ENCODE assay signal across 8 mouse cellular contexts in the genomic region with DNA sequence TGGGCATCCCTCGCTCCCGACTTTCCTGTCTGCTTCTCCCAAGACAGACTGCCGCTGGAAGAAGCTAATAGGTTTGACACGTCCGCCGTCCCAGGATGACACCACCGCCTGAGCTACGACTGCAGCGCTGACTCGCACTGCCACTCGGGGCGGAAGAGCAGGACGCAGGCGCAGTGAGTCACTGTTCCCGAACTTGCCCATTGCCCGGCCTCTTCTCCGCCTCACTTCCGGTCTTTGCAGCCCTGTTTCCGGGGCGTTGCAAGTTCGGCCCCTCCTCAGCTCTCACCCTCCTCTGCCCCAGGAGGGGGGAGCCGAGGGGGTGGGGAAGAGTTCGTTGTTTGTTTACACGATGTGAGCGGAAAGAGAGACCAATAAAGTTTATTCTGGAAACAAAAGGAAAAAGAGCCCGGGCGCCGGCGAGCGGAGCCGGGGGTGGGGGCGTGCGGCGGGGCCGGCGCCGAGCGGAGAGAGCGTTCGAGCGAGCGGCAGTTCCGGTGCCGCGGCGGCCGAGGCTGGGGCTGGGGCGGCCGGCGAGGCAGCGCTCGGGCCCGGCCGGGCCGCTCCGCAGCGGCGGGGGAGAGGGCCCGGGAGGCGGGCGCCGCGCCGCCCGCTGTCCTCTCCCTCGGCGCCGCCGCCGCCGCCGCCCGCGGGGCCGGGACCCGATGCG. TPM values are rescaled to one million over a fixed set of nuclear protein-coding genes. Genes with fewer than 3 reads are reported as not detected.
DNase-seq lines count a peak whose midpoint lies in the region; ATAC-seq and TF ChIP-seq lines count a peak whose summit lies in the region.

No protein-coding gene starts in this region.

- peak; percentile 98 for ATAC-seq in cerebellum, adult (ENCODE audit: insufficient number of reproducible peaks, low FRiP score, low TSS enrichment)
- ATAC-seq in forebrain, embryonic 13.5 days, result peak; percentile 99
- peak; percentile 96 for ATAC-seq in liver, postnatal 0 days
- peak; percentile 98 for ATAC-seq in neural tube, embryonic 14.5 days (ENCODE audit: low read depth)

- under 1% methylated on average over 37 of the region's 77 CpGs for WGBS in forebrain, embryonic 13.5 days
- 7% methylated on average over 69 of the region's 77 CpGs for WGBS in large intestine, adult 2 months
- WGBS in liver, postnatal 0 days (ENCODE audit: insufficient replicate concordance), result under 1% methylated on average over 48 of the region's 77 CpGs
- under 1% methylated on average over 46 of the region's 77 CpGs for WGBS in neural tube, embryonic 14.5 days

- H3K9me3 ChIP-seq in ES-Bruce4 (replicated peaks; ENCODE audit: control insufficient read depth, insufficient read depth, low read length, poor library complexity, severe bottlenecking), result no peaks in the 10 kb centered on the region
- H3K9me3 ChIP-seq in forebrain, embryonic 13.5 days (replicated peaks), result no peaks in the 10 kb centered on the region
- H3K9me3 ChIP-seq in liver, postnatal 0 days (ENCODE audit: low read length), result no peaks in the 10 kb centered on the region
- H3K9me3 ChIP-seq in neural tube, embryonic 14.5 days (ENCODE audit: control insufficient read depth, low read length), result no peaks in the 10 kb centered on the region

- intact Hi-C loops in heart, postnatal 10 days (cut with DNase I), result loop anchor here (2.0 to 5.0 kb wide), 2 partner anchors 56 to 110 kb away; no protein-coding TSS in a partner anchor

- H3K27me3 ChIP-seq in ES-Bruce4 (ENCODE audit: control insufficient read depth, insufficient read depth, low read length, poor library complexity, severe bottlenecking), result no peaks in the 10 kb centered on the region
- no peaks in the 10 kb centered on the region for H3K27me3 ChIP-seq in forebrain, embryonic 13.5 days
- no peaks in the 10 kb centered on the region for H3K27me3 ChIP-seq in liver, postnatal 0 days (ENCODE audit: insufficient read depth, low read length)
- no peaks in the 10 kb centered on the region for H3K27me3 ChIP-seq in neural tube, embryonic 14.5 days (ENCODE audit: control insufficient read depth, insufficient read depth, low read length)

- TF ChIP-seq CTCF in ES-Bruce4 (IDR thresholded peaks at IDR 0.05; ENCODE audit: low read depth, low read length), result no peak
- peak; percentile 36; the same call in 1 of the 2 replicates for TF ChIP-seq CTCF in liver, postnatal 0 days (IDR thresholded peaks at IDR 0.05; ENCODE audit: low read depth)

- H3K9ac ChIP-seq in ES-Bruce4 (ENCODE audit: low read depth, poor library complexity, severe bottlenecking), result peak overlapping the region; percentile 83
- H3K9ac ChIP-seq in forebrain, embryonic 13.5 days, result peak overlapping the region; percentile 92
- H3K9ac ChIP-seq in liver, postnatal 0 days (replicated peaks), result peak overlapping the region; percentile 97
- H3K9ac ChIP-seq in neural tube, embryonic 14.5 days (replicated peaks; ENCODE audit: low read depth, low read length), result peak overlapping the region; percentile 96

- TF ChIP-seq POLR2A in ES-Bruce4 (IDR thresholded peaks at IDR 0.05; ENCODE audit: insufficient read depth, low read length), result peak; percentile 80

- no peak overlapping the region for H3K27ac ChIP-seq in ES-Bruce4 (ENCODE audit: insufficient read depth, low read length)
- peak overlapping the region; percentile 96 for H3K27ac ChIP-seq in forebrain, embryonic 13.5 days
- peak overlapping the region; percentile 100 for H3K27ac ChIP-seq in liver, postnatal 0 days (ENCODE audit: low read depth)
- peak overlapping the region; percentile 94 for H3K27ac ChIP-seq in neural tube, embryonic 14.5 days (ENCODE audit: low read depth, low read length)

- H3K4me1 ChIP-seq in ES-Bruce4 (ENCODE audit: control insufficient read depth, insufficient read depth, low read length), result no peaks in the 10 kb centered on the region
- peaks cover 37% of the 10 kb centered on the region for H3K4me1 ChIP-seq in forebrain, embryonic 13.5 days
- peaks cover 37% of the 10 kb centered on the region for H3K4me1 ChIP-seq in liver, postnatal 0 days (ENCODE audit: insufficient read depth)
- H3K4me1 ChIP-seq in neural tube, embryonic 14.5 days (ENCODE audit: control insufficient read depth, insufficient read depth, low read length), result peaks cover 20% of the 10 kb centered on the region

- DNase-seq in heart, postnatal 10 days, result peak; percentile 98 to 99
- DNase-seq in large intestine, adult 2 months (ENCODE audit: low read depth, low spot score), result peak; percentile 99
- DNase-seq in liver, postnatal 0 days, result peak; percentile 97
- peak; percentile 95 for DNase-seq in testis, postnatal 10 days (ENCODE audit: low spot score)

- TF ChIP-seq EP300 in ES-Bruce4 (IDR thresholded peaks at IDR 0.05; ENCODE audit: insufficient read depth, low read depth, low read length), result no peak
- no peak; the same call in 1 of the 2 replicates for TF ChIP-seq EP300 in liver, postnatal 0 days (IDR thresholded peaks at IDR 0.05; ENCODE audit: low read depth)

- peak overlapping the region; percentile 72 for H3K4me2 ChIP-seq in forebrain, embryonic 13.5 days
- H3K4me2 ChIP-seq in liver, postnatal 0 days (ENCODE audit: low read depth, low read length), result peak overlapping the region; percentile 81
- peak overlapping the region; percentile 66 for H3K4me2 ChIP-seq in neural tube, embryonic 14.5 days (ENCODE audit: low read depth, low read length)

- H3K36me3 ChIP-seq in ES-Bruce4 (ENCODE audit: control insufficient read depth, insufficient read depth, low read length, poor library complexity, severe bottlenecking), result no peaks in the 10 kb centered on the region
- no peaks in the 10 kb centered on the region for H3K36me3 ChIP-seq in forebrain, embryonic 13.5 days (ENCODE audit: poor library complexity, severe bottlenecking)
- no peaks in the 10 kb centered on the region for H3K36me3 ChIP-seq in liver, postnatal 0 days (replicated peaks; ENCODE audit: insufficient read depth, low read length)
- no peaks in the 10 kb centered on the region for H3K36me3 ChIP-seq in neural tube, embryonic 14.5 days (ENCODE audit: control insufficient read depth, insufficient read depth, low read length)

- peak overlapping the region; percentile 81 for H3K4me3 ChIP-seq in ES-Bruce4 (ENCODE audit: low read depth, low read length)
- peak overlapping the region; percentile 92 for H3K4me3 ChIP-seq in forebrain, embryonic 13.5 days
- H3K4me3 ChIP-seq in liver, postnatal 0 days (ENCODE audit: low read depth, low read length), result peak overlapping the region; percentile 84
- H3K4me3 ChIP-seq in neural tube, embryonic 14.5 days (ENCODE audit: low read depth, low read length), result peak overlapping the region; percentile 88

RNA-seq across cellular contexts. Expression of gene Pik3ca, which starts 0.5 kb away (rescaled TPM):
- polyA plus RNA-seq in ES-Bruce4 (2011; ENCODE audit: insufficient read depth, insufficient read length, low read depth, missing spikeins), result 22.5 and 24.0 TPM in 2 replicates
- 16.2 and 17.1 TPM in 2 replicates for polyA plus RNA-seq in forebrain, embryonic 13.5 days (2015; fragmentation: Nextera tagmentation; extraction: Ambion mirVana)
- 10 to 100 TPM; 48.6 to 57.2 TPM for total RNA-seq in heart, postnatal 10 days (2021)
- polyA plus RNA-seq in large intestine, adult 2 months (2012; rRNA removed), result 3.8 and 5.3 TPM in 2 replicates
- 3.4 and 3.9 TPM in 2 replicates for polyA plus RNA-seq in liver, postnatal 0 days (2015; fragmentation: Nextera tagmentation; extraction: Ambion mirVana)
- polyA plus RNA-seq in neural tube, embryonic 14.5 days (2014; fragmentation: Nextera tagmentation; extraction: Ambion mirVana), result 26.0 and 26.7 TPM in 2 replicates

RNA-seq across cellular contexts. Expression of gene Zmat3, which starts 31.1 kb away (rescaled TPM):
- polyA plus RNA-seq in ES-Bruce4 (2011; ENCODE audit: insufficient read depth, insufficient read length, low read depth, missing spikeins), result 112 and 122 TPM in 2 replicates
- 7.6 and 8.5 TPM in 2 replicates for polyA plus RNA-seq in forebrain, embryonic 13.5 days (2015; fragmentation: Nextera tagmentation; extraction: Ambion mirVana)
- 10 to 100 TPM; 11.2 to 12.1 TPM for total RNA-seq in heart, postnatal 10 days (2021)
- 5.4 and 5.9 TPM in 2 replicates for polyA plus RNA-seq in large intestine, adult 2 months (2012; rRNA removed)
- 0.62 and 0.73 TPM in 2 replicates for polyA plus RNA-seq in liver, postnatal 0 days (2015; fragmentation: Nextera tagmentation; extraction: Ambion mirVana)
- polyA plus RNA-seq in neural tube, embryonic 14.5 days (2014; fragmentation: Nextera tagmentation; extraction: Ambion mirVana), result 11.2 TPM in 2 replicates
